Mouse (Mus musculus) liver, embryonic 15.5 days (tissue): ENCODE data around the gene Pax3. TPM values are rescaled to one million over a fixed set of nuclear protein-coding genes. Genes with fewer than 3 reads are reported as not detected.

Experiments
- ATAC-seq: fragments of 200-750 bp; cut with Nextera tagmentation; 2 replicates; pipeline ENCODE4 v1.8.0; 2017; ENCODE audit warnings: moderate number of reproducible peaks, mild to moderate bottlenecking, moderate library complexity; ENCODE audit not compliant: insufficient read depth
- H3K27ac ChIP-seq: fragments of 300-500 bp; sonication (generic); replicated peaks from 2 replicates; pipeline ENCODE4 v1.5.1; 2015; ENCODE audit warnings: mild to moderate bottlenecking, inconsistent platforms
- H3K27me3 ChIP-seq: fragments of 300-500 bp; sonication (generic); 2 replicates; pipeline ENCODE4 v1.6.1; 2015; ENCODE audit warnings: mild to moderate bottlenecking, inconsistent platforms
- H3K36me3 ChIP-seq: fragments of 300-500 bp; sonication (generic); replicated peaks from 2 replicates; pipeline ENCODE4 v1.6.1; 2015; ENCODE audit warnings: moderate library complexity, mild to moderate bottlenecking, inconsistent platforms
- H3K4me1 ChIP-seq: fragments of 300-500 bp; sonication (generic); replicated peaks from 2 replicates; pipeline ENCODE4 v1.6.1; 2015; ENCODE audit warnings: inconsistent platforms
- H3K4me2 ChIP-seq: fragments of 300-500 bp; sonication (generic); 2 replicates; pipeline ENCODE4 v1.6.1; 2015; ENCODE audit warnings: moderate library complexity, mild to moderate bottlenecking, inconsistent platforms
- H3K4me3 ChIP-seq: fragments of 300-500 bp; sonication (generic); replicated peaks from 2 replicates; pipeline ENCODE4 v1.5.1; 2015; ENCODE audit warnings: mild to moderate bottlenecking, inconsistent platforms
- H3K9ac ChIP-seq: fragments of 300-500 bp; sonication (generic); 2 replicates; pipeline ENCODE4 v1.6.1; 2015; ENCODE audit warnings: moderate library complexity, mild to moderate bottlenecking, inconsistent platforms
- H3K9me3 ChIP-seq: fragments of 300-500 bp; sonication (generic); replicated peaks from 2 replicates; pipeline ENCODE4 v1.6.1; 2016; ENCODE audit warnings: inconsistent platforms
- WGBS: fragments of 180-500 bp; shearing (Covaris S2); methylation state at CpG from one replicate; pipeline ENCODE4 v1.1.7; 2015; ENCODE audit warnings: mixed read lengths; ENCODE audit not compliant: insufficient replicate concordance; 5-methylcytosine and 5-hydroxymethylcytosine counted together
- polyA plus RNA-seq: library from polyadenylated mRNA; unstranded; fragments of >200 nt; fragmentation: Nextera tagmentation; extraction: Ambion mirVana; gene quantifications from 2 replicates; pipeline ENCODE4 v1.2.1, GENCODE M21; 2015

The Pax3 gene
- polyA plus RNA-seq, 1 experiment from 2014 or later = 0.02 TPM

DNA sequence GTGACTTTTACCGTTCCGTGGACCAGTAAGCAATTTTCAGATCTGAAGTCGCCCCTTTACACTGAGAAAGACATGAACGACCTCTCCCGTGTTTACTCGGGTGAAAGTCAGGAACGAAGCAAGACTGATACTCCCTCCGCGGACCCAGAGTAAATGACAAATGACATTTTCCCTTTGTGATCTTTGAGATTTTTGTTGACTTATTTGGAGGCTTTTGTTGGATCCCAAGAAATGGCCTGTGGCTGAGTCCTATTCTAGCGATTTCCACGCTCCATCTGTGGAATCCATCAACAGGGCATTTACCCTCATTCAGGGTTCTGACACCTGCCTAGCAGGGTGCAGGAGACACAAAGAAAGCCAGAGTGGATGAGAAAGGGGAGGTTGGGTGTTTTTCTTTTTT, 57.6 kb downstream of the Pax3 start:
- ATAC-seq = no peak
- Histone ChIP-seq H3K4me2 (no peak overlapping the region), H3K27ac (no peak overlapping the region), H3K9ac (no peak overlapping the region), H3K27me3 (peaks cover 63% of the 10 kb centered on the region), H3K36me3 (no peaks in the 10 kb centered on the region), H3K9me3 (no peaks in the 10 kb centered on the region), H3K4me1 (no peaks in the 10 kb centered on the region), H3K4me3 (no peak overlapping the region)
- WGBS = 2% methylated on average over 11 of the region's 11 CpGs

DNA sequence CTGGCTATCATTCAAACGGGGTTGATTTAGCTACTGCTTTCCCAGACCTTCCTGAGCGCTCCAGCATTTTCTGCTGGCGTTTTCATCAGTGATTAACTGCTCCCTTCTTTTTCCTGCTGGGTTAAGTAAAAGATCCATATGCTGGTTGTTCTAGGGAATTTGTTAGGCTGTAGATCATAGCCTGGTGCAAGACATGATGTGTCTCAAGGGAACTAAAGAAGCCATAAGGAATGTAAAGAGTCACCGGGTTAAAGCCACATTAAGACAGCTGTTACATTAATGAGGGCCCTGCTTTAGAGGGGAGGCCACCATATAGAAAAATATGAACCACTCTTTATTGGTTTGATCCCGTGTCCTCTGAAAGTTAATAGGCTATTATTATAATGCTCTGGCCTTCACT, 67.7 kb downstream of the Pax3 start:
- no peak overlapping the region for H3K27ac ChIP-seq
- no peaks in the 10 kb centered on the region for H3K9me3 ChIP-seq
- ATAC-seq = no peak
- H3K27me3 ChIP-seq = no peaks in the 10 kb centered on the region
- H3K9ac ChIP-seq = no peak overlapping the region
- 43% methylated on average over 5 of the region's 5 CpGs for WGBS
- no peak overlapping the region for H3K4me3 ChIP-seq
- no peaks in the 10 kb centered on the region for H3K4me1 ChIP-seq
- H3K36me3 ChIP-seq = no peaks in the 10 kb centered on the region
- H3K4me2 ChIP-seq = no peak overlapping the region

DNA sequence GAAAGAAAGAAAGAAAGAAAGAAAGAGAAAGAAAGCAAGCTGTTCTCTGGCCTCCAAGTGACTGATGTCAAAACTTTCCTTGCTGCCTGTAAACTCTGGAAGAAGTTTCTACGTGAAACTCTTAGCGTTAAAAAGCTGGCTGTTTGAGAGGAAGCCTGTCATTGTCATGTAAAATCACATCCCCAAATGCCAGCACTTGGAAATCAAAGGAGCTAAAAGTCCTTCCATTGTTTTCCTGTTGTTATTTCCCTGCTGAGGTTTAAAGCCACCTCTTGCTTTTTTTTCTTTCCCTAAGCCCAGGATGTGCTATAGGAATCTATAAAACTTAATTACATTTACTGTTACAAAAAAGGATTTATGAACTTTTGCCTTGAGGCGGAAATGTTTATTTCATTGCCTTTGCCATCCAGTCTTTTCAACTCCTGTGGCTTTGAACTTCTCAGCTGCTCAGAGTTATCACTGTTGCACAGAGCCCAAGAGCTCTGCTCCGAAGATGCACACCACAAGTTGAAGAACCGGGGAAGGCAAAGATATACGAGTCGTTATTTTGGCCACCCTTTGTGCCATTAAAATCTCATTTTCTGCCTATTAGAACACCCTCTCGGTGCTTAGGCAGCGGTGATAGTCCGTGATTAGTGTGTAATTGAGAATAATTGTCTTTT, 76.9 kb downstream of the Pax3 start:
- ATAC-seq = no peak
- no peaks in the 10 kb centered on the region for H3K9me3 ChIP-seq
- no peak overlapping the region for H3K27ac ChIP-seq
- no peak overlapping the region for H3K9ac ChIP-seq
- no peaks in the 10 kb centered on the region for H3K4me1 ChIP-seq
- peaks cover 4% of the 10 kb centered on the region; the same call in 1 of the 2 replicates for H3K27me3 ChIP-seq
- no peak overlapping the region for H3K4me2 ChIP-seq
- no peaks in the 10 kb centered on the region for H3K36me3 ChIP-seq
- WGBS = 14% methylated on average over 10 of the region's 10 CpGs
- no peak overlapping the region for H3K4me3 ChIP-seq

DNA sequence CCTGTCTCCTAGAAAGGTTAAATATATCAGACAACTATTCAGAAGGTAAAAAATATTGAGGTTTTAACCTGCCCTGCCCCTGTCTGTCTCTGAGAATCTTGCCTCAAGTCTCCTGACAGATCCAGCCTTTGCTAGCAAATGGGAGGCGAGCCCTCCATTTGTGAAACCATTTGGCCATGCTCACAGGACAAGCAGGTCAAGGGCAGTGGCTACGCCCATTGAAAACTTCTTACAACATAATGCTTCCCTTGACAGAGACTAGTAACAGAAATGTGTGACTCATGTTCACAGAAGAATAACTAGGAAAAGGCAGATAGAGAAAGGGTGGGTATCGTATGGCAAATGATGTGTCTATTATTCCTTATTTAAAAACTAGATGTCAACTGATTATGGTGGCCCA, 80.9 kb downstream of the Pax3 start:
- WGBS = 54% methylated on average over 3 of the region's 3 CpGs
- Histone ChIP-seq H3K4me1 (no peaks in the 10 kb centered on the region), H3K9ac (no peak overlapping the region), H3K4me2 (no peak overlapping the region), H3K27me3 (no peaks in the 10 kb centered on the region), H3K27ac (no peak overlapping the region), H3K36me3 (no peaks in the 10 kb centered on the region), H3K4me3 (no peak overlapping the region), H3K9me3 (no peaks in the 10 kb centered on the region)
- no peak for ATAC-seq

DNA sequence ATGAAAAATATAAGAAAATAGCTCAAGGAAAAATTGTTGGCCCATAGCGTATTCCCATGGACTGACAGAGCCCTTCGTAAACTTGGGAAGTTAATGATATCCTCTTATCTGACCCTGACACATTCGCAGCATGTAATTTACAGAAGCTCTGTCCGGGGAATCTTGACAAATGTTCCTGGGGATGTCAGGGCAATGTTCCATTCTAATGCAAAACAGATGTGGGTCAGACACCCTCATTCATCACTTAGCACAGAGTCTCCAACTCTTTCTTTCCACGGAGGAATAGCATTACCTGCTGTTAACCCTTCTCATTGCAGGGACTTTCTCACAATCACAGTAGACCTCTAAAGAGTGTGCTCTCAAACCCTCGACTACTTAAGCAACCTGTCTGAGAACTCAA, 86.6 kb downstream of the Pax3 start:
- H3K9me3 ChIP-seq = no peaks in the 10 kb centered on the region
- no peak overlapping the region for H3K9ac ChIP-seq
- no peak overlapping the region for H3K4me3 ChIP-seq
- ATAC-seq = no peak
- no peaks in the 10 kb centered on the region for H3K27me3 ChIP-seq
- WGBS = 39% methylated on average over 6 of the region's 6 CpGs
- H3K4me2 ChIP-seq = no peak overlapping the region
- H3K4me1 ChIP-seq = no peaks in the 10 kb centered on the region
- H3K36me3 ChIP-seq = no peaks in the 10 kb centered on the region
- H3K27ac ChIP-seq = no peak overlapping the region

DNA sequence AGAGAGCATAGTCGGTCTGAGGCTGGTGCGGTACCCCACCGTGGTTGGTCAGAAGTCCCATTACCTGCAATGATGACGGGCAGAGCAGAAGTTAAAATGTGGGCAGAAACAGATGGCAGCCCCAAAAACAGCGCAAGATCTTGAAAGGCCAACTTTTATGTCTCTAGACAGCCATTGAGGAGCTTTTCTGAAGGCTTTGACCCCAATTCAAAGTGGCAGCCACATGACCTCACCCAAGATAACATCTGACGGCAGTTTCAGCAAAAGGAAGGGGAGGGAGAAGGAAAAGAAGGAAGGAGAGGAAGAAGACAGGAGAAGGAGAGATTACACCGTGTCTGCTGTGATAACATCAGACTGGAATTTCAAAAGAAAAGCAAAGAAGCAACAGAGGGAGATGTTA, 93.4 kb downstream of the Pax3 start:
- no peak overlapping the region for H3K9ac ChIP-seq
- H3K4me1 ChIP-seq = no peaks in the 10 kb centered on the region
- ATAC-seq = no peak
- WGBS = 48% methylated on average over 7 of the region's 7 CpGs
- no peaks in the 10 kb centered on the region for H3K9me3 ChIP-seq
- no peak overlapping the region for H3K4me2 ChIP-seq
- H3K27me3 ChIP-seq = no peaks in the 10 kb centered on the region
- no peaks in the 10 kb centered on the region for H3K36me3 ChIP-seq
- no peak overlapping the region for H3K4me3 ChIP-seq
- H3K27ac ChIP-seq = no peak overlapping the region

DNA sequence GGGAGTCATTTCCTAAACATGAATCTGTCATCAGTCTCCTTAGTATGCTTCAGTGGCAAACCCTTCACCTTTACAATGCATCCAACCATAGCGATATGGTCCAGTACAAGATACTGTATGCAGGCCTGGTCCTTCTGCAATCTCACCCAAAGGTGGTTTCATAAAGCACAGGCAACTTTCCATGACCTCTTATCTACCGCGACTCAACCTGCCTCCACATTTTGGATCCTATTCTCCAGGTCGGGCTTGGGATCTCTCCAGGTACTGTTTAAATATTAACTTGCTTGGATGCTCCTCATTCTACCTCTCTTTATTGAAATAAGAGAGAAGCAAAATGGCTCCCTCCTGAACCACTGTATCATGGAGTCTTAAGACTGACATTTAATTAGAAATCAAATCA, 103.3 kb downstream of the Pax3 start:
- no peak for ATAC-seq
- H3K4me3 ChIP-seq = no peak overlapping the region
- no peak overlapping the region for H3K27ac ChIP-seq
- H3K27me3 ChIP-seq = no peaks in the 10 kb centered on the region
- H3K9me3 ChIP-seq = no peaks in the 10 kb centered on the region
- 70% methylated on average over 4 of the region's 4 CpGs for WGBS
- no peaks in the 10 kb centered on the region for H3K36me3 ChIP-seq
- no peak overlapping the region for H3K4me2 ChIP-seq
- no peak overlapping the region for H3K9ac ChIP-seq
- H3K4me1 ChIP-seq = no peaks in the 10 kb centered on the region

DNA sequence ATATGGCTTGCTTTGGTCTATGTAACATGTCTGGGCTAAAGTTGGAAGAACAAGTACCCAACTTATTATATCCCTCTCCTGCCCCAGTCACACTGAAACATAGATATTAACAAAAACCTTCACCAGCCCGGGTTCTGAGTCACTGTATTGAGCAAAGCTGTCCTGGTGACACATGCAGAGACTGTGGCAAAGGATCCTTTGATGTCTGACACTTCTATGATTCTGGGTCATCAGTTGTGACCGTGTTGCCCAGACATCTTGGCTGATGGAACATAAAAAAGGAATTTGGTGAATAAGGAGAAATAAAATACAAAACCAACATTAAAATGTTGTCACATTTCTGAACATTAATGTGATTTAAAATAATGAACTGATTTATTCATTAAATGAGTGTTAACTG, 108.3 kb downstream of the Pax3 start:
- Histone ChIP-seq H3K4me1 (no peaks in the 10 kb centered on the region), H3K9me3 (no peaks in the 10 kb centered on the region), H3K27ac (no peak overlapping the region), H3K4me3 (no peak overlapping the region), H3K36me3 (no peaks in the 10 kb centered on the region), H3K4me2 (no peak overlapping the region), H3K9ac (no peak overlapping the region), H3K27me3 (no peaks in the 10 kb centered on the region)
- ATAC-seq = no peak
- 42% methylated on average over 2 of the region's 2 CpGs for WGBS

DNA sequence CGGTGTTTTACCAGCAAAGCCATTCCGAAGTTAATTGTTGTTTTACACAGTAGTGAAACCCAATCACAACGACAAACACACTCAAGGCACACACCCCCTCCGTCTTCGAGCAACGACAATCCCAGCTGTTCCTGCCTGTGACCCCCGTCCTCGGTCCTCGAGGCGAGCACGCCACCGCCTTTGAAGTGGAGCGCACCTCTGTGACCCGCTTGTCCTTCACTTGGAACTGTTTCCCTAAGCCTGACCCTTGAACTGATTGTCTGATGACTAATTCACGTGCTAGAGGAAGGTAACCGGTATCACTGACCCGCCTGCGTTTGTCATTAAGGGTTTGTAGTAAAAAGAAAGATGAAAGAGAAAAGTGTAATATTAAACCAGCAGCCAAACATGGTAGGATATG, 115.2 kb downstream of the Pax3 start:
- H3K27ac ChIP-seq = no peak overlapping the region
- peak overlapping the region; percentile 5; the same call in 1 of the 2 replicates for H3K4me2 ChIP-seq
- no peaks in the 10 kb centered on the region for H3K36me3 ChIP-seq
- H3K27me3 ChIP-seq = no peaks in the 10 kb centered on the region; the same call in 1 of the 2 replicates
- H3K9ac ChIP-seq = no peak overlapping the region
- no peak overlapping the region for H3K4me3 ChIP-seq
- H3K9me3 ChIP-seq = no peaks in the 10 kb centered on the region
- no peak for ATAC-seq
- no peaks in the 10 kb centered on the region for H3K4me1 ChIP-seq
- 56% methylated on average over 18 of the region's 18 CpGs for WGBS

DNA sequence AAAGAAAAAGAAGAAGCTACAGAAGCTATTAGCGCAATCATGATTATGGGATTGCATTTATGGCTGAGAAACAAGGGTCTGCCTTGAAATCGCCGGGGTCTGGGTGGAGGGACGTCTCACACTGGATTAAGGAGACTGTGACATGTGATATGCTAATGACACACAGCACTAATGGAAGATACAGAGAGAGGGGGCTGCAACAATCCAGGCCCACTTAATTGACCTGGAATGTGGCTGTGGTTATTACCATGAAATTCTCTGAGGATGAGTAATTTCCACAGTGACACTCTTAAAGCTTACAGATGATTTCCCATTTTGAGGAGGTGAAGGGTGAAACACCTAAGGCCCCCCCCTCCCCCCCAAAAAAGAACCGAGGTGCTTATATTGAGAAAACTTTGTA, 136.1 kb downstream of the Pax3 start:
- Histone ChIP-seq H3K4me3 (no peak overlapping the region), H3K9me3 (no peaks in the 10 kb centered on the region)
- 47% methylated on average over 5 of the region's 5 CpGs for WGBS

DNA sequence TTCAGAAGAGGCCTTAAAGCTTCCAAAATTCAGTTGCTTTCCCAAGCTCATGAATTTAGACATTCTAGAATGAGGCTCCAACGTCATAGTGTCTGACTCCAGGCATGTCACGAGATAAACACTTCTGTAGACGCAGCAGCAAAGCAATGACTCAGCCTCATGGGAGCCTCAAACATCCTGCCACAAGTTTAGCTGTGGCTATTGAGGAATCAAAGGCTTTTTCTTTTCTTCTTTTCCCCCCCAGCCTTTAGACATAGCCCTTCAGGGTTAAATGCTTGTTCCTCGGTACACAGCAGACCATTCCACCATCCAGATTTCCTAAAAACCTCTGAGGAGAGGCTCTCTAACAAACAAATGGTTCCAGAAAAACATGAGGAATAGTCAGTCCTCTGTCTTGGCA, 139.0 kb downstream of the Pax3 start:
- Histone ChIP-seq H3K36me3 (no peaks in the 10 kb centered on the region), H3K27ac (no peak overlapping the region), H3K4me2 (no peak overlapping the region), H3K9ac (no peak overlapping the region), H3K27me3 (no peaks in the 10 kb centered on the region), H3K4me1 (no peaks in the 10 kb centered on the region), H3K9me3 (no peaks in the 10 kb centered on the region), H3K4me3 (no peak overlapping the region)
- 15% methylated on average over 4 of the region's 4 CpGs for WGBS
- ATAC-seq = no peak

More for the DNA sequence above, 136.1 kb downstream of the Pax3 start:
- ATAC-seq = no peak
- Histone ChIP-seq H3K27me3 (no peaks in the 10 kb centered on the region), H3K27ac (no peak overlapping the region), H3K4me2 (no peak overlapping the region), H3K9ac (no peak overlapping the region), H3K36me3 (no peaks in the 10 kb centered on the region), H3K4me1 (no peaks in the 10 kb centered on the region)

DNA sequence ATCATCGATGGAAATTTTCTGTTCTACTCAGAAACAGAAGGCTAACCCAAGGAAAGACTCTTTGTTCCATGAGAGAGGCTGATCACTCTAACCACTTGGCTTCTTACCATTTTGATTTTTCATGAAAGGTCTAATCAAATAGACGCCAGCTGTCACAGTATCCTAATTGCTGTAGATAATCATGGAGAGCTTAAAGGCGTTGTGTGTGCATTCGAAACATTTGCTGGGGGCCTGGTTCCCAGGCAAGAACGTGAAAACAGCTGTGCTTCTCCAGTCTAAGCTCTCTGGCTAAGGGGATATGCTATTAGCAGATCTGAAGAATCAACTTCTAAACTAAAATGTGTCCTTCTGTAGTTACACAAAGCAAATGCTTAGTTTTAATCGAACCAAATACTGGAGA, 143.3 kb downstream of the Pax3 start:
- Histone ChIP-seq H3K27me3 (no peaks in the 10 kb centered on the region), H3K4me2 (no peak overlapping the region), H3K4me3 (no peak overlapping the region), H3K4me1 (no peaks in the 10 kb centered on the region), H3K36me3 (no peaks in the 10 kb centered on the region), H3K9ac (no peak overlapping the region), H3K27ac (no peak overlapping the region), H3K9me3 (no peaks in the 10 kb centered on the region)
- WGBS = 61% methylated on average over 6 of the region's 6 CpGs
- ATAC-seq = no peak
